Mouse (Mus musculus): Measurements from ENCODE around the gene Rtl10. TPM values are rescaled to one million over a fixed set of nuclear protein-coding genes. Genes with fewer than 3 reads are reported as not detected.
A peak's percentile ranks its signal among the peaks of the same experiment; 100 is the strongest.

Rtl10 gene
- total RNA-seq, 2 experiments from 2014 or later, result 11.7 to 11.9 TPM

DNA sequence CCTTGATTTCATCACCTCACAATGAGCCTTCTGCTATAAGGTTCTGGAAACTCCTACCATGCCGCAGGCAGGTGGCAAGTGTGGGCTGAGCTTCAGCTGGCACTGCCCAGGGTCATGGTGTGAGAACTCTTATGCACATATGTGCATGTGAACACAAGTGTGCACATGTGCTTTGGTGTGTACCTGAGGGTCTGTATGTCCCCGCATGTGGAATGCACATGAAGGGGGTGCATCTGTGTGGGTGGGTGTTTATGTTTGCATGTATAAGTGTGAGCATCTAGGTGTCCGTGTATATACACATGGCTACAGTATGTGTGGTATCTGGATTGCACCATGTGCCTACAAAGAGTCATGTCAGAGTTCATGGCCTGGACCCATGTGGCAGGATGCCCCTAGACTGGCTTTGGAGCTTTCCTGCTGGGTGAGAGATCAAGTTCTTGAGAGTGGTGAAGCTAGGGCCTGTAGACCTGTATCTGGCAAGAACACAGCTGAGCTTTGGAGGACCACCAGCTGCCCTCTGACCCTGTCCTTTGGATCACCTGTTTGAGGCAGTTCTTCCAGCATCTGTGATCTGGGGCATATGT, 38.8 kb downstream of the Rtl10 start:
- intact Hi-C loops (cut with DNase I), result no loop called here
- no peak for DNase-seq

DNA sequence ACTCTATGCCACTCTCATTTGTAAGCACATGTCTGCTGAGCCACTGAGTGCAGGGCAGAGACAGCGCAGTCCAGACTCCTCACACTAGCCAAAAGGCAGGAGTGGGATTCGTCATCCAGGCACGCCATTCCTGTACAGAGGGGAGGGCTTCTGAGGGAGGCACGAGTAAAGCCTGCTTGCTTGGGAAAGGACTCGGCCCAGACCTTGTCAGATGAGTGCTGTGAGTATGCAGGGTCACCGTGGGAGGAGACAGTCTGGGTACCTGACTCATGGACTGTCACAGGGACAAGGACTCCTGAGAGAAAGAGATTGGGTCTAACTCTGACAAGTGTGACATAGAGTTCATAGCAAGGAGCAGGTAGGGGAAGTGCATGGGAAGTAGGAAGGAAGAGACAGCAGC, 40.6 kb downstream of the Rtl10 start:
- intact Hi-C loops (cut with DNase I), result no loop called here
- DNase-seq, result no peak

DNA sequence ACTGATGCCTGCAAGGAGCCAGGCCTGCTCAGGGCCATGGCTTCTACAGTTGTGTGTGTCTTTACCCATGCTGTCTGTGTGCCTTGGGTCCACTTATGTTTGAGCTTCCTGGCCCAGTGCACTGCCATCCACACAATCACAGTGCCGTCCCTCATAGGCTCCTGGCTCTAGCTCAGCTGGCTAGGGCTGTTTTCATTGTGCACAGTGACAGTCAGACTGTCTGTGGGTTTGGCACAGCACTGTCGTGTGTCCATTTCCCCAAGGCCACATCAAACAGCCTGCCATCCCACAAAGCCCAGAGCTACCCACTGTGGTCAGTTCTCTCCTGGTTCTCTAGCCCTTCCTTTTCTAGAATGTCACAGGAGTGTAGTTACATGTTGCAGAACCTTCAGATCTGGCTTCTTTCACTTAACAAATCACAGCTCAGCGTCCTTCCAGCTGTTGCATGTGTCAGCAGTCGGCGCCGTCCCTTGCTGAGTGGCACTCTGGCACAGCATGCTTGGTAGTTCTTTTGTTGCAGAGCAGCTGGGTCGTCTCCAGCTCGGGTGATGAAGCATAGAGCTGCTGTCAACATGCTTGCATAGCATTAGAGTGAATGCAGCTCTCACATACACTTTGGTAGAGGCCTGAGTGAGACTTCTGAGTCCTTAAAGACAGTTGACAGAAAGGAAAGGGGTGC, 44.6 kb downstream of the Rtl10 start:
- peak; percentile 59 for DNase-seq
- intact Hi-C loops (cut with DNase I), result no loop called here

DNA sequence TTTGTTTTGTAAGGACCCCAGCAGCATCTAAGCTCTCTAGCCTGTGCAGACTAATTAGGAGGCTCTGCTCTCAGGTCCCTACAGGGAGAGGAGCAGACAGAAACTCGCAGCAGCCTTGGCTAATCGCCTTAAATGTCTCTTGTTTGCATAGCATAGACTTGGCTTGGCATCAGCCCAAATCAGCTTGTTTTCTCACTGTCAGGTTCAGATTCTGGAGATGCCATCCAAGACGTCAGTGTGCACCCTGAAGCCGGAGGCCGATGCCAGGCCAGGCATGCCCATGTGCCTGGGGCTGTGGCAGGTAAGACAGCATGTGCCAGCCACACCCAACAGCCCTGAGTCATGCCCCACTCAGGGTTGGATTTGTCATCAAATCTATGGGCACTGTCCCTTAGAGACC, 49.2 kb downstream of the Rtl10 start:
- intact Hi-C loops (cut with DNase I), result no loop called here
- DNase-seq, result peak; percentile 12

Other genes starting within 250 kb of the Rtl10 start
- gene Gm49776, start 240.6 kb upstream of the Rtl10 start, total RNA-seq (2021), result not detected
- 10 to 100 TPM; 55.6 to 58.4 TPM for gene Dgcr8, start 209.7 kb upstream of the Rtl10 start, total RNA-seq (2021)
- 10 to 100 TPM; 75.0 to 84.7 TPM for gene Tango2, start 150.8 kb upstream of the Rtl10 start, total RNA-seq (2021)
- gene Arvcf, start 150.7 kb upstream of the Rtl10 start, total RNA-seq (2021), result 10 to 100 TPM; 74.7 to 80.3 TPM
- 10 to 100 TPM; 22.2 to 24.0 TPM for gene Txnrd2, start 72.5 kb upstream of the Rtl10 start, total RNA-seq (2021)
- gene Comt, start 72.0 kb upstream of the Rtl10 start, total RNA-seq (2021), result 10 to 100 TPM; 55.5 to 57.3 TPM
- gene Gnb1l, start 188 bp upstream of the Rtl10 start, total RNA-seq (2021), result 1 to 10 TPM; 9.0 to 9.2 TPM
- 1 to 10 TPM; 1.2 TPM for gene Tbx1, start 91.8 kb downstream of the Rtl10 start, total RNA-seq (2021)
- 10 to 100 TPM; 10.1 to 11.9 TPM for gene Gp1bb, start 123.5 kb downstream of the Rtl10 start, total RNA-seq (2021)
- 100 to 1,000 TPM; 107 to 111 TPM for gene Gm49601, start 127.5 kb downstream of the Rtl10 start, total RNA-seq (2021)
- 100 to 1,000 TPM; 555 to 571 TPM for gene Sept5, start 131.1 kb downstream of the Rtl10 start, total RNA-seq (2021)